Mouse (Mus musculus): ENCODE data around the gene Gabrp.

Gabrp gene

GRCm38 (mm10) chr11:33578859-33579258 lies at the start of gene Gabrp:
Gene Gabrp, minus strand, starts transcription at chr11:33578959.
- WGBS = 67% methylated on average over 6 of the region's 6 CpGs

- 42% methylated on average over 4 of the region's 4 CpGs for WGBS
These were observed 48.5 kb upstream of the Gabrp start for GRCm38 (mm10) chr11:33627136-33627742.

- 7% methylated on average over 15 of the region's 15 CpGs for WGBS
These were observed 35.5 kb upstream of the Gabrp start for GRCm38 (mm10) chr11:33614218-33614617.

GRCm38 (mm10) chr11:33607784-33608183 lies 29.0 kb upstream of the Gabrp start:
- 71% methylated on average over 3 of the region's 3 CpGs for WGBS

GRCm38 (mm10) chr11:33603174-33603573 lies 24.4 kb upstream of the Gabrp start:
- WGBS = 81% methylated on average over 2 of the region's 2 CpGs

GRCm38 (mm10) chr11:33598986-33599385 lies 20.2 kb upstream of the Gabrp start, which contains the start of gene D130052B06Rik:
Gene D130052B06Rik, plus strand, starts transcription at chr11:33599302.
- WGBS = 80% methylated on average over 4 of the region's 4 CpGs

GRCm38 (mm10) chr11:33596655-33597054 lies 17.9 kb upstream of the Gabrp start:
- 86% methylated on average over 4 of the region's 4 CpGs for WGBS

GRCm38 (mm10) chr11:33592826-33593225 lies 14.1 kb upstream of the Gabrp start:
- 77% methylated on average over 4 of the region's 4 CpGs for WGBS

- 85% methylated on average over 3 of the region's 3 CpGs for WGBS
These were observed 12.0 kb upstream of the Gabrp start for GRCm38 (mm10) chr11:33590771-33591170.

- 57% methylated on average over 6 of the region's 6 CpGs for WGBS
These were observed 7.9 kb upstream of the Gabrp start for GRCm38 (mm10) chr11:33586614-33587013.

- WGBS = 24% methylated on average over 3 of the region's 3 CpGs
These were observed 862 bp upstream of the Gabrp start for GRCm38 (mm10) chr11:33579621-33580020.

- 90% methylated on average over 3 of the region's 3 CpGs for WGBS
These were observed 3.8 kb downstream of the Gabrp start for GRCm38 (mm10) chr11:33574944-33575343.

- 59% methylated on average over 2 of the region's 2 CpGs for WGBS
These were observed 14.8 kb downstream of the Gabrp start for GRCm38 (mm10) chr11:33563921-33564320.

- WGBS = 71% methylated on average over 8 of the region's 8 CpGs
These were observed 24.6 kb downstream of the Gabrp start for GRCm38 (mm10) chr11:33554123-33554522.

- WGBS = 82% methylated on average over 14 of the region's 14 CpGs
These were observed 27.7 kb downstream of the Gabrp start for GRCm38 (mm10) chr11:33550861-33551560.

GRCm38 (mm10) chr11:33547386-33547785 lies 31.4 kb downstream of the Gabrp start:
- WGBS = 67% methylated on average over 2 of the region's 2 CpGs

- WGBS = 96% methylated on average over 2 of the region's 2 CpGs
These were observed 33.8 kb downstream of the Gabrp start for GRCm38 (mm10) chr11:33544945-33545344.

GRCm38 (mm10) chr11:33544121-33544520 lies 34.6 kb downstream of the Gabrp start:
- WGBS = 68% methylated on average over 11 of the region's 11 CpGs

GRCm38 (mm10) chr11:33537390-33538125 lies 41.2 kb downstream of the Gabrp start:
- WGBS = 74% methylated on average over 5 of the region's 5 CpGs

- 86% methylated on average over 3 of the region's 3 CpGs for WGBS
These were observed 42.1 kb downstream of the Gabrp start for GRCm38 (mm10) chr11:33536636-33537035.

GRCm38 (mm10) chr11:33534541-33534940 lies 44.2 kb downstream of the Gabrp start:
- WGBS = 83% methylated on average over 4 of the region's 4 CpGs

GRCm38 (mm10) chr11:33533577-33533976 lies 45.2 kb downstream of the Gabrp start:
- 74% methylated on average over 3 of the region's 3 CpGs for WGBS

- WGBS = 89% methylated on average over 2 of the region's 2 CpGs
These were observed 49.2 kb downstream of the Gabrp start for GRCm38 (mm10) chr11:33529576-33529975.

Data from cerebral cortex, adult 2 months (tissue).